Mouse (Mus musculus) left cerebral cortex, adult 11 months (tissue): ENCODE results near the gene Odf2l.

ENCODE experiments used
- DNase-seq: peaks from one replicate; pipeline ENCODE4 v3.0.0; 2022; ENCODE audit warnings: low spot score

The Odf2l gene

DNA sequence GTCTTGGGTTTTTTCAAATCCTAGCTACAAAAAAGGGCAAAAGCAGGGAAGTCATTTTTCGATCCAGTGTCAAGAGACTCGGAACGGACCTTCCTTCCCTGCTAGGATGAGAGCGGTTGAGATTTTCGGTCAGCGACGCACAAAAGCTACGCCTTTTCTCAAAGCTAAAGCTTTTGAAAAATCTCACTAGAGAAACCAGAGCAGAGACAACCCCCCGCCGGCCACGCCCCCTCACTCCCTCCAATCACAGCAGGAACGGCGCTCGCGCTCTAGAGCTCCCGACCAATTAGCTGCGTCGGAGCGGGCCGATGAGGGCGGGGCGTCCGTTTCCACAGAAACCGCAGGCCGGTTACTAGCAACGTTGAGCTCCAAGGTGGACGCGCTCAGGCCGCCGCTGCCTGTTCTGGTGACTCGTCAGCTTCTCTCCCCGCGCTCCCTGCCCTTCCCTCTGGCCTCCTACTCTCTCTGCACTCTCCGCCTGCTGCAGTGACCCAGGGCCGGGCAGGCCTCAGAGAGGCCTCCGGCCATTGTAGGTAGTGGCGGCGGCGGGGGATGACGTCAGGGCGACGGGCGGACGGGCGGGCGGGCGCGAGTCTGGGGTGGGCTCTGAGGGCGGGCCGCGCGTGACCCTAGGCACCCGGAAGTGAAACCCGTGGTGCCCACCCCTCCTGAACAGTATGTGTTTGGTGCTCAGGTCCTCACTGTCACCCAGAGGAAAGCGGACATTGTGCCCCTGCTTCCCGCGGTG, at the start of gene Odf2l:
Odf2l (plus strand) TSS at position 335 of the 748 bp plus-strand sequence.
- DNase-seq = peak; percentile 96

DNA sequence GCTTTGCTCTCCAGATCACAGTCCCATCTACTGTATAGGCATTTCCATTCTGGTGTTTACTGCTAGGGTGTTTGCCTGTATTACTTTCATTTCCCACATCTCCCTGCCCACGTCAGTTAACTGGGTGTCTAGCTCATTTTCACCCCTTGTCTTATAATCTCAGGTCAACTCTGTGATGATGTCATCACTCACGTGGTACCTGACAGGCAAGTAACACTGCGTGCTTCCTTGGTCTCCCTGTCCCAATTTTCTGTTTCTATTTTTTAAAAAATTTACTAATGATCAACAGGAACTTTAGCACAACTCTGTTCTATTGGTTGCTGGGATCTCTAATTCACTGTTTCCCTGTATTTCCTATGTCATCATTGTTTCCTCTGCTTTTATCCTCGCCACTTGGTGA, 49.4 kb upstream of the Odf2l start:
- no peak for DNase-seq

GRCm38 (mm10) chr3:145072339-145072738, 46.0 kb upstream of the Odf2l start:
- DNase-seq = no peak

GRCm38 (mm10) chr3:145078405-145078804, 40.0 kb upstream of the Odf2l start:
- DNase-seq = no peak

DNA sequence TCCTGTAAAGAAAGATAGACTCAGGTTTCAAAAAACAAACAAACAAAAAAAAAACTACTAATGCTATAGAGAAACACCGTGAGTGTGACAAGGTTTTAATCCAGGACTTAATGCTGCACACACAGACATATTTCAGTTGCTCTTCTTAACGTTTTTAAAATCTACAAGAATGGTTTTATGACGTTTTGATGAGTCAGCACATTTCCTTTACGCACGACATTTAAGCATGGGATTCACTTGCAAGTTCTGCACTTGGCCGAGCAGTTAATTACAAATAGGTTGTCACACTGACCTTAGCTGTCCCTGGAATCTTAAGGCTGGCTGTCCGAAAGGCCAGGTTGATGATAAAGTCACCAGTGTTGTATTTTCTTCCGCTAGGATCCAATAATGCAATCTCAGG, 37.5 kb upstream of the Odf2l start:
- no peak for DNase-seq

DNA sequence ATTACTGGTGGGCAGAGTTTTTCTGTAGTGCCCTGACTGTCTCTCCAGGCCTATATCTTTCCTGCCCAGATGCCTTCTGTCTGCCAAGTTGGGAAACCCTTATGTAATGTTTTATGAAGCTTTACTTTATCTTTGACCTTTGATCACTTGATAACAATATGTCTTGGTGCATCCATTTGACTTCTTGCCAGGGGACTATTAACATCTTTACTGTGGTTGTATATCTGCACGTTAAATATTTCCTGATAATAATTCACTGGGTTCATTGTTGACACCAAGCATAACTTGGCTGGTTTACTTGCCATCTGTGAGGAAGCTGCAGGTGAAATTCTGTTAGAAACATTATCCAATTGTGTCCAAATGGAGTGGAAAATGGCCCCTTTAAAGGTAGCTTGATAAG, 35.3 kb upstream of the Odf2l start:
- no peak for DNase-seq

DNA sequence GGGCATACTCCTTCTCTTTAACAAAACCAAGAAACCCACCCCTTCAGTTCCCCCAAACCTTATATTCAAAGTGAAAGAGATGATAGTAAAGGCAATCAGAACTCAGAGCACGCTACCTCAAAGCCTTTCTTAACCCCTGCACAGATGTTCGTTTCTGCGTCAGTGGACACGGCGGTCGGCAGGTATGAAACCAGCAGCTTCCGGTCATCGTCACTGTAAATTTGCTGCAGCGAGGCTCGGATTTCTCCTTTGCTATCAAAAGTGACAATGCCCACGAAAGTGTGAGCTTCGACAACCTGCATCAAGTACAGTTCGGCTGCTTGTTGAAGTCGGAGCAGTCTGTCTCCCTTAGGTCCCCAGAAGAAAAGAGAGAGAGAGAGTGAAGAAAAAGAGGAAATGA, 32.2 kb upstream of the Odf2l start:
- DNase-seq = no peak

DNA sequence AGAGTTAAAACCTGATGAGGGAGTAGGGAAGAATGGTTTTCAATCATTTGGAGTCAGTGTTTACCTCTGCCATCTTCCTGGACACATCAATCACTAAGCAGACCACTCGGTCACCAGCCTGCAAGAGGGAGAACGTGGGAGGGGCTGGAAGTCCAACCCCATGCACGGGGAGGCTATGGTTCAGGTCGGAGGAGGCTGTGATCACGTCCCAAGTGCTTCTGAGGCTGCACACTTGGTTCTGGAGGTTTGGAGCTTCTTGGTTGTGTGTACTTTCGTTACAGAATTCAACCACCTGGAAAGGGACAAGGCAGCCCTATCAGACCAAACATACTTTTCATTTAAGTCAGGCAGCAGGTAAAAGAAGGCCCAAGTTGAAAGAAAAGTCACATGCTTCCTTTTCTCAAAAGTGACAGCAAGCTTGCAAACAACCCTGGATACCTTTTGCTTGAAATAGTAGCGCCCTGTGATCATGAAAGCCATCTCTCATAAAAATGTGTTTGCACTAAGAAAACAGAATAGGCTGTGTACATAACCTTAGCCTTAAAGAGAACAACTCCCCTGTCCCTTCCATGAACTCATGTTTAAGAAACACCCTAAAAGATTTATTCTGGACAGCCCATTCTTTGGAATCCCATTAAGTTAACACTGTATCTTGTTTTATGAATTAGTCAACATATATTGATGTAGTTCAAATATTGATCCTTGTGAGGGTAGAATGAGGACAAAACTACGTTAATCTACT, 30.4 kb upstream of the Odf2l start:
- no peak for DNase-seq

- no peak for DNase-seq
Measured at GRCm38 (mm10) chr3:145099291-145099690, 19.1 kb upstream of the Odf2l start, which contains the start of gene Clca2. Gene Clca2 (minus strand): TSS chr3:145099443.

- no peak for DNase-seq
Measured at GRCm38 (mm10) chr3:145101891-145102555, 16.4 kb upstream of the Odf2l start.

- DNase-seq = no peak
Measured at GRCm38 (mm10) chr3:145103321-145103720, 15.1 kb upstream of the Odf2l start.

DNA sequence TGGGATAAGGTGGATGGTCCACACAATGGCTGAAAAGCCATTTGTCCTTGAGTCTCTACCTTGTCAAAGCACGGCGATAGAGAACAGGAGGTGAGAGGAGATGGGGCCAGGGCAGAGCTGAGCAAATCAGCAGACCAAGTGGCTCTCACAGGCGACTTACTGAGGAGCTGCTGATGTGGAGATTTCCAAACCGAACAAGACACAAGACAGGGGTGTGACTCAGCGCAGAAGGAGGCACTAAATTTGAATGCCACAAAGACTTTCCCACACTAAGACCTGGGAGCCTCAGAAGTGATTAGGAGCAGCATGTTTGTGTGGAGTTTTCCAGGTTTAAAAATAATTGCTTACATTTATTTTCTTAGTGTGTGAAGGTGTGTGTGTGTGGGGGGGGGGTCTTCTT, 14.6 kb upstream of the Odf2l start:
- no peak for DNase-seq

- DNase-seq = no peak
Measured at GRCm38 (mm10) chr3:145105076-145105772, 13.2 kb upstream of the Odf2l start.

DNA sequence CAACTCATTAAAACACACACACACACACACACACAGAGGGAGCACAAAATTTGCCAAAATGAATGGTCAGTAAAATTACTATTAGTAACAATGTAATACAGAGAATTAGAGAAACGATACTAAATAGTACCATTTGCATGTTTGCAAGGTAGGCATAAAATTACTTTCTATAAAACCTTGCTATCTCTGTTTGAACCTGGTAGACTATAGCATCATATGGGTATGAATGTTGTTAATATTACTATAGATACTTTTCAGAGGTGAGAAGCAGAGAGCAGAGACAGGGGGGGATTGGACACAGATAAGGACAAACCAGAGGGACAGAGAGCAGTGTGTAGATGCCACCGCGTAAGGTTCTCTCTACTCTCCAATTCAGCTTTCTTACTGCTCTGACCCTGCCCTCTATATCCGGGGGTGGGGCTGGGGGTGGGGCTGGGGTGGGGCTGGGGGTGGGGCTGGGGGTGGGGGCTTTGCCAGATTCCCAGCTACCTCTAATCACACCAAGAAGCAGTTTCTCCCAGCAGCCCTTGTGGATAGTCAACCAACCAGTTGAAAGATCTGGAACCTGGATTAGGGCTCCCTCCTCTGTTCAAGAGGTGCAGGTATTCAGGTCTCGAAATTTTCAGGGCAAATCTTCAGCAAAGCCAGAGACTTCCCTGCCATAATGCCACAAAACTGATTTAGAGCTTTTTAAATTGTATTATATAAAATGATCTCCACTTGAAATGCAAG, 12.4 kb upstream of the Odf2l start:
- no peak for DNase-seq

GRCm38 (mm10) chr3:145115169-145115568, 3.2 kb upstream of the Odf2l start:
- DNase-seq = no peak

GRCm38 (mm10) chr3:145117637-145118036, 751 bp upstream of the Odf2l start:
- DNase-seq = no peak

DNA sequence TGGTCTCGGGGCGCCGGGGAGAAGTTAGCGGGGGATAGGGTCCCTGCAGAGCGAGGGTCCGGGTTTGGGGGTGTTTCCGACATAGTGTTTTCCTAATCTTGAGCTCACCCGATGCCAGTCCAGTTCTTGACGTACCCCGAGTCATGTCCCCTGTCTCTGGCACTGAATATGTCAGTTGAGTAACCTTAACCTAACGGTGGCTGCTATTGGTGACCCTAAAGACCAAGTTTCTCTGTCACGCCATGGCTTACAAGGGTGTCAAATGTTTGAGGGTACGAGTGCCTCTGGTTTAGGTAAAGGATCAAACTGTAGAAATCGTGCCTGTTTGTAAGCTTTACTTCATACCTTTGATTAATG, 592 bp downstream of the Odf2l start:
- no peak for DNase-seq

DNA sequence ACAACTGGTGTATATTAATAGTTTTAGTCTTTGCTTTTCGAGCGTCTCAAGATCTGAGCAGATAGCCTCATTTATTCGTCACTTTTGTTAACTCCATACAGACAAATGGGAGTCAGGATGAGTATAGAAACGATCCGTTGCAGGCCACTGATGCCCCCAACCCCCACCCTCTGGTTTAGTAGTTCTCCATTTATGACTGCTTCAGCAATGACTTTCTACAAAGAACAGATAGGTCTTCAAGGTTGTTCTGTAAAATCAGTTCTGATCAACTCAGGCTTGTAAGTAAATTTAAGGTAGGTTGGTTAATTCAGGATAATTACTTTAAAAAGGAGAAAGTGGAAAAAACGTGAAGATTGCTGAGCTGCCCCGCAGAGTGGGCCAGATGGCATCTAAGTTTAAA, 1.0 kb downstream of the Odf2l start:
- DNase-seq = no peak

GRCm38 (mm10) chr3:145126618-145127017, 8.2 kb downstream of the Odf2l start:
- DNase-seq = no peak

DNA sequence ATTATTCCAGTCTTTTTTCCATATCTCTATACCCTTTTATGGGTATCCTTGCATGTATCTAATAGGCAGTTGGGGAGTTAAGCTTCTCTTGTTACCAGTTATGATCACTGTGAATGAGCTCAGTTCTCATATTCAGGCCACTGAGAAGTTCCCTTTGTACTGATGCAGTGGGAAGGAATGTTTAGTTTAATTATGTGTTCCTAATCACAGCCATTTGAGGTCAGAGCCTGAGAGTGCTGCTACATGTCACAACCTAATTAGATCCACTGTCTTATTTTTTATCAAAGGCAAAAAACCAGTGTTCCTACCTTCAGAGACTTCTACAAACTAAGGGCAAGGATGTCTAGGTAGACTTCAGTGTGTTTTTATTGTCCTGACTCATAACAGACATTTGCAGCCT, 11.0 kb downstream of the Odf2l start:
- no peak for DNase-seq

DNA sequence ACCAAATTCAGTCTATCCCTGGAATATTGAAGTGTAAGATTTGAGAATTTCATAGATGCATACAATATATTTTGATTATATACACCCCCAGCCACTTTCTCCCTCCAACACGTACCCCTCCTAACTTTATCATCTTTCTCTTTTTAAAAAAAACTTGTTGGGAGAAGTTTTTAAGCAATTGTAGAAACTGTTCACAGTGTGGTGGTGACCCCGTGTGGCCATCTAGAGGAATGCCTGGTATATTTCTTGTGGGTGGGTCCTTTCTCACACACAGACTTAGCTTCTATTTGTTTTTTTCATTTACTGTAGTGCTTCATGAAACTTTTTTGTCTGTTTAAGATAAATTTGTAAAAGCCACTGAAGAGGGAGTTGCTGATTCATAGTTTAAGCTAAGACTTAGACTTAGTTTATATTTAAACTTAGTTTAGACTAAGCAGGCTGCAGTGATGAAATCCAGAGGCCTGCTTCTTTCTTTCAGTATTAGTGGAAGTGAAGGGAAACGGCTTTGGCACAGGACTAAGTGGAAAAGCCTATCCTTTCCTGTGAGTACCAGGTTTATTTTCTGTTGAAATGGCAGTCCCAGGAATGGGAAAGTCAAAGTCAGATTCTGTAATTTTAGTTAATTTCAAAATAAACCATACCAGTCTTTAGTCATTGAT, 13.0 kb downstream of the Odf2l start:
- DNase-seq = no peak
